Mouse (Mus musculus) intestine, embryonic 14.5 days (tissue): ENCODE results near the gene Med21. TPM values are rescaled to one million over a fixed set of nuclear protein-coding genes. Genes with fewer than 3 reads are reported as not detected.

ENCODE experiments used
- polyA plus RNA-seq: library from polyadenylated mRNA; unstranded; fragments of >200 nt; fragmentation: Nextera tagmentation; extraction: Ambion mirVana; gene quantifications from 2 replicates; pipeline ENCODE4 v1.2.1, GENCODE M21; 2014

Gene Med21
- polyA plus RNA-seq, 1 experiment from 2014 or later = 119 TPM

Other genes starting within 250 kb of the Med21 start
- gene Itpr2, start 140.3 kb upstream of the Med21 start, polyA plus RNA-seq = 7.6 and 8.1 TPM in 2 replicates
- 87.7 and 94.1 TPM in 2 replicates for gene Fgfr1op2, start 65.3 kb upstream of the Med21 start, polyA plus RNA-seq
- 55.5 and 56.3 TPM in 2 replicates for gene Ints13, start 64.7 kb upstream of the Med21 start, polyA plus RNA-seq
- 28.5 and 29.0 TPM in 2 replicates for gene Tm7sf3, start 277 bp downstream of the Med21 start, polyA plus RNA-seq
- gene Stk38l, start 82.4 kb downstream of the Med21 start, polyA plus RNA-seq = 21.8 and 21.9 TPM in 2 replicates
- 2.2 and 2.6 TPM in 2 replicates for gene Arntl2, start 153.5 kb downstream of the Med21 start, polyA plus RNA-seq
- gene Smco2, start 207.6 kb downstream of the Med21 start, polyA plus RNA-seq = not detected in 2 replicates
- 48.1 and 50.4 TPM in 2 replicates for gene Ppfibp1, start 245.9 kb downstream of the Med21 start, polyA plus RNA-seq